Mouse (Mus musculus) cerebral cortex, adult 2 months (tissue): Measurements from ENCODE around the gene Lclat1.

Source experiments
- WGBS: fragments of 180-500 bp; shearing (Covaris S2); methylation state at CpG from one replicate; pipeline ENCODE4 v1.1.7; 2018; 5-methylcytosine and 5-hydroxymethylcytosine counted together

Lclat1 gene

GRCm38 (mm10) chr17:73203642-73204332 lies 96.0 kb downstream of the Lclat1 start:
- WGBS = 92% methylated on average over 15 of the region's 15 CpGs

- WGBS = 63% methylated on average over 5 of the region's 5 CpGs
These were observed 103.3 kb downstream of the Lclat1 start for GRCm38 (mm10) chr17:73210960-73211531.

- 77% methylated on average over 3 of the region's 3 CpGs for WGBS
These were observed 105.0 kb downstream of the Lclat1 start for GRCm38 (mm10) chr17:73212754-73213153.

- 69% methylated on average over 1 of the region's 1 CpGs for WGBS
These were observed 105.4 kb downstream of the Lclat1 start for GRCm38 (mm10) chr17:73213187-73213586.

- 84% methylated on average over 2 of the region's 2 CpGs for WGBS
These were observed 105.9 kb downstream of the Lclat1 start for GRCm38 (mm10) chr17:73213677-73214076.

GRCm38 (mm10) chr17:73217274-73217673 lies 109.5 kb downstream of the Lclat1 start:
- 94% methylated on average over 3 of the region's 3 CpGs for WGBS

GRCm38 (mm10) chr17:73220746-73221145 lies 113.0 kb downstream of the Lclat1 start:
- WGBS = 48% methylated on average over 7 of the region's 7 CpGs

- 51% methylated on average over 7 of the region's 7 CpGs for WGBS
These were observed 114.3 kb downstream of the Lclat1 start for GRCm38 (mm10) chr17:73222077-73222476.

GRCm38 (mm10) chr17:73225996-73226395 lies 118.2 kb downstream of the Lclat1 start:
- WGBS = 74% methylated on average over 5 of the region's 5 CpGs

- 91% methylated on average over 2 of the region's 2 CpGs for WGBS
These were observed 118.8 kb downstream of the Lclat1 start for GRCm38 (mm10) chr17:73226595-73226994.

- WGBS = 94% methylated on average over 3 of the region's 3 CpGs
These were observed 119.6 kb downstream of the Lclat1 start for GRCm38 (mm10) chr17:73227361-73227760.

- WGBS = 93% methylated on average over 11 of the region's 11 CpGs
These were observed 121.8 kb downstream of the Lclat1 start for GRCm38 (mm10) chr17:73229445-73230155.

- 64% methylated on average over 12 of the region's 12 CpGs for WGBS
These were observed 122.7 kb downstream of the Lclat1 start for GRCm38 (mm10) chr17:73230340-73230989.

GRCm38 (mm10) chr17:73231337-73231736 lies 123.6 kb downstream of the Lclat1 start:
- WGBS = 100% methylated on average over 1 of the region's 1 CpGs

- WGBS = 99% methylated on average over 2 of the region's 2 CpGs
These were observed 124.8 kb downstream of the Lclat1 start for GRCm38 (mm10) chr17:73232593-73232992.

- 91% methylated on average over 1 of the region's 1 CpGs for WGBS
These were observed 126.2 kb downstream of the Lclat1 start for GRCm38 (mm10) chr17:73233975-73234374.

GRCm38 (mm10) chr17:73237178-73237853 lies 129.5 kb downstream of the Lclat1 start:
- 46% methylated on average over 3 of the region's 3 CpGs for WGBS

- WGBS = 69% methylated on average over 5 of the region's 5 CpGs
These were observed 130.7 kb downstream of the Lclat1 start for GRCm38 (mm10) chr17:73238501-73238900.

- WGBS = 85% methylated on average over 5 of the region's 5 CpGs
These were observed 133.5 kb downstream of the Lclat1 start for GRCm38 (mm10) chr17:73241085-73241848.

- WGBS = 97% methylated on average over 6 of the region's 6 CpGs
These were observed 135.9 kb downstream of the Lclat1 start for GRCm38 (mm10) chr17:73243676-73244075.

- 97% methylated on average over 3 of the region's 3 CpGs for WGBS
These were observed 136.8 kb downstream of the Lclat1 start for GRCm38 (mm10) chr17:73244596-73244995.
